Mouse (Mus musculus): ENCODE results near the gene Zfp319.

GRCm38 (mm10) chr8:95362272-95362671, 30.5 kb upstream of the Zfp319 start:
- TF ChIP-seq GATA1 (IDR thresholded peaks at IDR 0.05; ENCODE audit: low read length) (no peak), TAL1 (IDR thresholded peaks at IDR 0.05; ENCODE audit: low read length) (no peak)
